Mouse (Mus musculus) neural tube, embryonic 11.5 days (tissue): ENCODE measurements around the gene Wasl. TPM values are rescaled to one million over a fixed set of nuclear protein-coding genes. Genes with fewer than 3 reads are reported as not detected.

ENCODE experiments used
- ATAC-seq: fragments of 200-750 bp; cut with Nextera tagmentation; 2 replicates; pipeline ENCODE4 v1.8.0; 2017; ENCODE audit warnings: moderate number of reproducible peaks, mild to moderate bottlenecking, moderate TSS enrichment, moderate library complexity; ENCODE audit not compliant: insufficient read depth, low FRiP score, low TSS enrichment
- DNase-seq: peaks from one replicate; pipeline ENCODE4 v3.0.0-alpha.2; 2015; ENCODE audit warnings: low spot score
- H3K27ac ChIP-seq: fragments of 300-500 bp; sonication (generic); 2 replicates; pipeline ENCODE4 v1.5.1; 2014; ENCODE audit warnings: low read depth, mild to moderate bottlenecking, low read length
- H3K27me3 ChIP-seq: fragments of 300-500 bp; sonication (generic); 2 replicates; pipeline ENCODE4 v1.6.1; 2014; ENCODE audit warnings: mild to moderate bottlenecking, low read length, mixed read lengths; ENCODE audit not compliant: control insufficient read depth, insufficient read depth
- H3K36me3 ChIP-seq: fragments of 300-500 bp; sonication (generic); 2 replicates; pipeline ENCODE4 v1.6.1; 2014; ENCODE audit warnings: mild to moderate bottlenecking, low read length, moderate library complexity, mixed read lengths; ENCODE audit not compliant: control insufficient read depth, insufficient read depth
- H3K4me1 ChIP-seq: fragments of 300-500 bp; sonication (generic); 2 replicates; pipeline ENCODE4 v1.6.1; 2014; ENCODE audit warnings: low read length, mixed read lengths; ENCODE audit not compliant: control insufficient read depth, insufficient read depth
- H3K4me2 ChIP-seq: fragments of 300-500 bp; sonication (generic); 2 replicates; pipeline ENCODE4 v1.6.1; 2014; ENCODE audit warnings: low read depth, mild to moderate bottlenecking, moderate library complexity
- H3K4me3 ChIP-seq: fragments of 300-500 bp; sonication (generic); 2 replicates; pipeline ENCODE4 v1.5.1; 2014; ENCODE audit warnings: low read depth, low read length
- H3K9ac ChIP-seq: fragments of 300-500 bp; sonication (generic); 2 replicates; pipeline ENCODE4 v1.6.1; 2014; ENCODE audit warnings: mild to moderate bottlenecking, low read length
- H3K9me3 ChIP-seq: fragments of 300-500 bp; sonication (generic); 2 replicates; pipeline ENCODE4 v1.6.1; 2016; ENCODE audit warnings: low read length; ENCODE audit not compliant: control insufficient read depth
- WGBS: fragments of 180-500 bp; shearing (Covaris S2); extraction: QIAGEN DNeasy Blood & Tissue Kit; methylation state at CpG from one replicate; pipeline ENCODE4 v1.1.7; 2014; 5-methylcytosine and 5-hydroxymethylcytosine counted together
- polyA plus RNA-seq: library from polyadenylated mRNA; unstranded; fragments of >200 nt; fragmentation: Nextera tagmentation; extraction: Ambion mirVana; gene quantifications from 2 replicates; pipeline ENCODE4 v1.2.1, GENCODE M21; 2014

The Wasl gene
- polyA plus RNA-seq, 1 experiment from 2014 or later, result 46.2 TPM

- WGBS, result 92% methylated on average over 3 of the region's 3 CpGs
- H3K27ac ChIP-seq, result no peak overlapping the region
- H3K4me3 ChIP-seq, result no peak overlapping the region
- H3K9me3 ChIP-seq, result no peaks in the 10 kb centered on the region
- no peaks in the 10 kb centered on the region for H3K4me1 ChIP-seq
- no peaks in the 10 kb centered on the region; the same call in 1 of the 2 replicates for H3K36me3 ChIP-seq
- no peaks in the 10 kb centered on the region for H3K27me3 ChIP-seq
- no peak overlapping the region for H3K9ac ChIP-seq
- no peak for DNase-seq
- no peak overlapping the region for H3K4me2 ChIP-seq
- no peak for ATAC-seq
Observed at GRCm38 (mm10) chr6:24634065-24634464, 30.7 kb downstream of the Wasl start.

GRCm38 (mm10) chr6:24632061-24632460 is 32.7 kb downstream of the Wasl start:
- no peak overlapping the region for H3K27ac ChIP-seq
- no peak for DNase-seq
- H3K9me3 ChIP-seq, result no peaks in the 10 kb centered on the region
- no peaks in the 10 kb centered on the region for H3K4me1 ChIP-seq
- H3K9ac ChIP-seq, result no peak overlapping the region
- ATAC-seq, result no peak
- H3K36me3 ChIP-seq, result no peaks in the 10 kb centered on the region; the same call in 1 of the 2 replicates
- 87% methylated on average over 4 of the region's 4 CpGs for WGBS
- H3K4me2 ChIP-seq, result no peak overlapping the region
- H3K4me3 ChIP-seq, result no peak overlapping the region
- H3K27me3 ChIP-seq, result no peaks in the 10 kb centered on the region

GRCm38 (mm10) chr6:24628499-24628898 is 36.3 kb downstream of the Wasl start:
- H3K9ac ChIP-seq, result no peak overlapping the region
- 88% methylated on average over 1 of the region's 1 CpGs for WGBS
- no peak for DNase-seq

GRCm38 (mm10) chr6:24627586-24628030 is 37.2 kb downstream of the Wasl start:
- Histone ChIP-seq H3K4me2 (no peak overlapping the region), H3K9ac (no peak overlapping the region), H3K27me3 (no peaks in the 10 kb centered on the region), H3K4me1 (no peaks in the 10 kb centered on the region), H3K4me3 (no peak overlapping the region), H3K9me3 (no peaks in the 10 kb centered on the region), H3K36me3 (no peaks in the 10 kb centered on the region), H3K27ac (no peak overlapping the region)
- DNase-seq (peak; percentile 41), ATAC-seq (peak; percentile 28; the same call in 1 of the 2 replicates)
- WGBS, result 72% methylated on average over 5 of the region's 5 CpGs

More at GRCm38 (mm10) chr6:24628499-24628898, 36.3 kb downstream of the Wasl start:
- Histone ChIP-seq H3K36me3 (no peaks in the 10 kb centered on the region; the same call in 1 of the 2 replicates), H3K4me1 (no peaks in the 10 kb centered on the region), H3K4me3 (no peak overlapping the region), H3K27ac (no peak overlapping the region), H3K9me3 (no peaks in the 10 kb centered on the region), H3K4me2 (no peak overlapping the region), H3K27me3 (no peaks in the 10 kb centered on the region)
- no peak for ATAC-seq

- H3K27me3 ChIP-seq, result no peaks in the 10 kb centered on the region
- no peaks in the 10 kb centered on the region for H3K4me1 ChIP-seq
- H3K4me3 ChIP-seq, result no peak overlapping the region
- ATAC-seq (no peak), DNase-seq (no peak)
- WGBS, result 92% methylated on average over 2 of the region's 2 CpGs
- H3K9ac ChIP-seq, result no peak overlapping the region
- H3K36me3 ChIP-seq, result no peaks in the 10 kb centered on the region
- H3K27ac ChIP-seq, result no peak overlapping the region
- no peaks in the 10 kb centered on the region for H3K9me3 ChIP-seq
- no peak overlapping the region for H3K4me2 ChIP-seq
Observed at GRCm38 (mm10) chr6:24622098-24622497, 42.7 kb downstream of the Wasl start.

- Histone ChIP-seq H3K27me3 (no peaks in the 10 kb centered on the region), H3K9ac (no peak overlapping the region), H3K4me3 (no peak overlapping the region), H3K36me3 (no peaks in the 10 kb centered on the region; the same call in 1 of the 2 replicates), H3K27ac (no peak overlapping the region), H3K9me3 (no peaks in the 10 kb centered on the region), H3K4me1 (no peaks in the 10 kb centered on the region), H3K4me2 (no peak overlapping the region)
- WGBS, result 97% methylated on average over 2 of the region's 2 CpGs
- ATAC-seq (no peak), DNase-seq (no peak)
Observed at GRCm38 (mm10) chr6:24620936-24621335, 43.9 kb downstream of the Wasl start.

- H3K27me3 ChIP-seq, result no peaks in the 10 kb centered on the region
- DNase-seq, result no peak
- WGBS, result 82% methylated on average over 5 of the region's 6 CpGs
- no peaks in the 10 kb centered on the region; the same call in 1 of the 2 replicates for H3K36me3 ChIP-seq
- H3K4me3 ChIP-seq, result no peak overlapping the region
- H3K9me3 ChIP-seq, result no peaks in the 10 kb centered on the region
- H3K4me2 ChIP-seq, result no peak overlapping the region
- H3K9ac ChIP-seq, result no peak overlapping the region
- H3K4me1 ChIP-seq, result no peaks in the 10 kb centered on the region
- ATAC-seq, result no peak
- H3K27ac ChIP-seq, result no peak overlapping the region
Observed at GRCm38 (mm10) chr6:24619285-24620045, 45.3 kb downstream of the Wasl start.

GRCm38 (mm10) chr6:24616746-24617145 is 48.1 kb downstream of the Wasl start:
- H3K9me3 ChIP-seq, result no peaks in the 10 kb centered on the region
- ATAC-seq, result no peak
- no peak overlapping the region for H3K4me3 ChIP-seq
- no peak overlapping the region for H3K9ac ChIP-seq
- no peak for DNase-seq
- H3K27me3 ChIP-seq, result no peaks in the 10 kb centered on the region
- H3K4me2 ChIP-seq, result no peak overlapping the region
- WGBS, result 77% methylated on average over 4 of the region's 4 CpGs
- H3K4me1 ChIP-seq, result no peaks in the 10 kb centered on the region
- H3K36me3 ChIP-seq, result no peaks in the 10 kb centered on the region; the same call in 1 of the 2 replicates
- H3K27ac ChIP-seq, result no peak overlapping the region

- H3K4me1 ChIP-seq, result no peaks in the 10 kb centered on the region
- H3K4me2 ChIP-seq, result no peak overlapping the region
- no peak overlapping the region for H3K27ac ChIP-seq
- H3K36me3 ChIP-seq, result no peaks in the 10 kb centered on the region; the same call in 1 of the 2 replicates
- no peak for ATAC-seq
- no peak for DNase-seq
- H3K9ac ChIP-seq, result no peak overlapping the region
- no peaks in the 10 kb centered on the region for H3K9me3 ChIP-seq
- WGBS, result 80% methylated on average over 4 of the region's 4 CpGs
- H3K4me3 ChIP-seq, result no peak overlapping the region
- no peaks in the 10 kb centered on the region for H3K27me3 ChIP-seq
Observed at GRCm38 (mm10) chr6:24613918-24614317, 50.9 kb downstream of the Wasl start.
